Comparison of ENCODE assay signal across 12 mouse cellular contexts in the genomic region with DNA sequence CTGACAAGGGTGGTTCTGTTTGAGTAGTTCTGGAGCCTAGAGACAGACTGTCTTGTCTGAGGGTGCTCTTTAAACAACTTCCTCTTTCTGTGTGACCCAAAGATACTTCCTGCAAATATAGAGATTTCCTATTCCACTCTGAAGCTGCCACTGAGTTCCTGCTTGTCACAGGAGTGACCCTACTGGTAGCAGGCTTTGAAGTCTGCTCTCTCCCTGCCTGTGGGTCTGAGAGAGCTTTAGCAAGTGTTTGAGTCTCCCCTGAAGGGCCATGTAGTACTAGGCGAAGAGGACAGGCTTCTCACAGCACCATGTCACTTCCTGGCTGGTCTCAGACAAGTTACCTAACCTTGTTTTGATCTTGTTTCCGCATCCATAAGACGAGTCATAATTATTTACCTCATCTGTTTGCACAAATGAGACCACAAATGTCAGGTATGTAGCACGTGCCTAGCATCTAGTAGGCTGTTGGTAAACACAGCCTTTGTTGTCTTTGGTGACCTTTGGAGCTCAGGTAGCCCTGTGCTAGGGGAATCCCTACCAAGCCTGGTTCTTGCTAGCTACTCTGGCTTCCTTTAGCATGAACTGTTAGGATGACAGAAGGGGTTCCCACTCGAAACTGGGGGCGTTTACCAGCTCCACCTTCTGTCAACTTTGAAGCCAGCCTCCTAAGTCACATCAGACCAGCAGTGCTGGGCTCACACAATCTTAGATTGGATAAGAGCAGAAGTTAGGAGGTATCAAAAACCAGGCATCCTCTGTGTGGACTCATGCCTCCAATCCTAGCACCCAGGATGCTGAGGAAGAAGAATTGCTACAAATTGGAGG. TPM values are rescaled to one million over a fixed set of nuclear protein-coding genes. Genes with fewer than 3 reads are reported as not detected.
DNase-seq lines count a peak whose midpoint lies in the region; ATAC-seq and TF ChIP-seq lines count a peak whose summit lies in the region.
"Had no signal": no experiment of that assay in that cellular context is flagged by ENCODE, and none has a peak within 500 bp of the region (broad histone marks: within the 10 kb centered on the region; RNA-seq: fewer than 3 reads in every experiment).

No protein-coding gene starts in this region.

- no peak overlapping the region for H3K4me2 ChIP-seq in intestine, postnatal 0 days (replicated peaks; ENCODE audit: low read depth)
- H3K4me2 ChIP-seq in forebrain, postnatal 0 days (ENCODE audit: low read depth): no peak overlapping the region
- H3K4me2 ChIP-seq: embryonic facial prominence, embryonic 15.5 days had no signal

- H3K27ac ChIP-seq in liver, adult 2 months (replicated peaks; ENCODE audit: insufficient read depth, low read depth, low read length): peak overlapping the region; percentile 66
- peak overlapping the region; percentile 52 for H3K27ac ChIP-seq in MEL (ENCODE audit: control insufficient read depth, low read depth, low read length)
- H3K27ac ChIP-seq in intestine, postnatal 0 days (ENCODE audit: low read depth, low read length): peak overlapping the region; percentile 73; the same call in 1 of the 2 replicates
- H3K27ac ChIP-seq in forebrain, postnatal 0 days (ENCODE audit: low read depth, low read length): no peak overlapping the region
- H3K27ac ChIP-seq: embryonic facial prominence, embryonic 15.5 days; heart, adult 2 months had no signal

- TF ChIP-seq CTCF in liver, adult 2 months (IDR thresholded peaks at IDR 0.05; ENCODE audit: low read depth, low read length): no peak
- no peak for TF ChIP-seq CTCF in MEL (IDR thresholded peaks at IDR 0.05 in 2 of 3, conservative IDR thresholded peaks at IDR 0.05 in 1 of 3; ENCODE audit: control insufficient read depth in 1 of 3, insufficient read depth in 1 of 3, low read depth in 2 of 3, low read length in 3 of 3, poor library complexity in 1 of 3, severe bottlenecking in 1 of 3)
- no peak for TF ChIP-seq CTCF in intestine, postnatal 0 days (IDR thresholded peaks at IDR 0.05; ENCODE audit: low read depth)
- no peak for TF ChIP-seq CTCF in forebrain, postnatal 0 days (IDR thresholded peaks at IDR 0.05; ENCODE audit: low read depth)

- peak; percentile 61 for DNase-seq in liver, adult 2 months (ENCODE audit: extremely low read depth, low read depth, low spot score)
- no peak for DNase-seq in liver
- DNase-seq in MEL (ENCODE audit: low read depth, low spot score): peak; percentile 68
- DNase-seq in splenic B cell, adult 2 months (ENCODE audit: low read depth, low spot score): peak; percentile 71
- no peak for DNase-seq in forebrain, postnatal 0 days
- no peak for DNase-seq in thymus, postnatal 10 days (ENCODE audit: low spot score in 2 of 2)
- no peak for DNase-seq in gastrocnemius, postnatal 14 days
- DNase-seq: heart, adult 2 months had no signal

- peaks cover 9% of the 10 kb centered on the region; the same call in 1 of the 2 replicates for H3K4me1 ChIP-seq in liver, adult 2 months (ENCODE audit: control insufficient read depth, insufficient read depth, low read length)
- peaks cover 0 to 11% of the 10 kb centered on the region in 2 experiments; a peak in 2 of 4 replicates for H3K4me1 ChIP-seq in MEL (ENCODE audit: control insufficient read depth in 1 of 2, insufficient read depth in 2 of 2, low read length in 2 of 2)
- H3K4me1 ChIP-seq in intestine, postnatal 0 days (replicated peaks; ENCODE audit: control insufficient read depth, insufficient read depth, low read length): 0 out of 2 replicates have a peak, but pooled peaks cover 7% of the 10 kb centered on the region
- H3K4me1 ChIP-seq in forebrain, postnatal 0 days (ENCODE audit: insufficient read depth): no peaks in the 10 kb centered on the region

- H3K9ac ChIP-seq in liver, adult 2 months (ENCODE audit: low read depth, low read length): no peak overlapping the region
- H3K9ac ChIP-seq in MEL (ENCODE audit: control insufficient read depth, low read depth, low read length, poor library complexity, severe bottlenecking): no peak overlapping the region
- no peak overlapping the region for H3K9ac ChIP-seq in intestine, postnatal 0 days (ENCODE audit: low read depth, low read length)
- no peak overlapping the region for H3K9ac ChIP-seq in forebrain, postnatal 0 days
- H3K9ac ChIP-seq: embryonic facial prominence, embryonic 15.5 days had no signal

- intact Hi-C loops in gastrocnemius, postnatal 14 days (cut with DNase I; ENCODE audit: low total_unique reads): no loop called here

- no peak for TF ChIP-seq RAD21 in MEL (IDR thresholded peaks at IDR 0.05; ENCODE audit: low read depth, low read length)

- no peaks in the 10 kb centered on the region for H3K9me3 ChIP-seq in MEL (replicated peaks; ENCODE audit: insufficient read depth, low read length)
- no peaks in the 10 kb centered on the region for H3K9me3 ChIP-seq in intestine, postnatal 0 days (ENCODE audit: control insufficient read depth)
- H3K9me3 ChIP-seq in forebrain, postnatal 0 days (ENCODE audit: low read length): no peaks in the 10 kb centered on the region
- H3K9me3 ChIP-seq: embryonic facial prominence, embryonic 15.5 days; megakaryocyte, embryonic 14.5 days had no signal

- no peak for TF ChIP-seq EP300 in MEL (IDR thresholded peaks at IDR 0.05; ENCODE audit: low read depth in 1 of 2, low read length in 2 of 2)

- no peak for TF ChIP-seq POLR2A in liver, adult 2 months (IDR thresholded peaks at IDR 0.05; ENCODE audit: extremely low read depth, insufficient read depth, low read length)
- no peak for TF ChIP-seq POLR2A in MEL (IDR thresholded peaks at IDR 0.05; ENCODE audit: control insufficient read depth in 1 of 2, insufficient read depth in 1 of 2, low read depth in 1 of 2, low read length in 2 of 2, poor library complexity in 1 of 2)

- no peak overlapping the region for H3K4me3 ChIP-seq in liver, adult 2 months (ENCODE audit: insufficient read depth, low read depth, low read length)
- no peak overlapping the region for H3K4me3 ChIP-seq in MEL (ENCODE audit: control insufficient read depth in 1 of 2, insufficient read depth in 1 of 2, low read depth in 2 of 2, low read length in 2 of 2)
- no peak overlapping the region for H3K4me3 ChIP-seq in intestine, postnatal 0 days (ENCODE audit: low read depth, low read length)
- H3K4me3 ChIP-seq in forebrain, postnatal 0 days (ENCODE audit: low read depth, low read length): no peak overlapping the region
- H3K4me3 ChIP-seq: embryonic facial prominence, embryonic 15.5 days; heart, adult 2 months; megakaryocyte, embryonic 14.5 days had no signal

- H3K79me2 ChIP-seq in liver, adult 2 months (ENCODE audit: control insufficient read depth, insufficient read depth, low read length): no peaks in the 10 kb centered on the region
- no peaks in the 10 kb centered on the region for H3K79me2 ChIP-seq in MEL (ENCODE audit: control insufficient read depth, insufficient read depth, low read length, poor library complexity)

- no peak for ATAC-seq in intestine, postnatal 0 days
- ATAC-seq in forebrain, postnatal 0 days: no peak
- ATAC-seq: Patski had no signal

- H3K27me3 ChIP-seq in liver, adult 2 months (ENCODE audit: control insufficient read depth, insufficient read depth, low read length): no peaks in the 10 kb centered on the region
- H3K27me3 ChIP-seq in MEL (ENCODE audit: control insufficient read depth in 1 of 2, insufficient read depth in 2 of 2, low read length in 2 of 2): no peaks in the 10 kb centered on the region
- no peaks in the 10 kb centered on the region for H3K27me3 ChIP-seq in intestine, postnatal 0 days (replicated peaks; ENCODE audit: control insufficient read depth, insufficient read depth, low read length)
- no peaks in the 10 kb centered on the region for H3K27me3 ChIP-seq in splenic B cell, adult 2 months (ENCODE audit: control insufficient read depth, insufficient read depth, low read length, poor library complexity, severe bottlenecking)
- no peaks in the 10 kb centered on the region for H3K27me3 ChIP-seq in forebrain, postnatal 0 days (ENCODE audit: insufficient read depth, low read length)
- H3K27me3 ChIP-seq: megakaryocyte, embryonic 14.5 days; Patski had no signal

- WGBS in liver, adult 2 months: 46% methylated on average over 6 of the region's 6 CpGs
- 47% methylated on average over 6 of the region's 6 CpGs for WGBS in intestine, postnatal 0 days
- WGBS in forebrain, postnatal 0 days: 84% methylated on average over 6 of the region's 6 CpGs

- peaks cover 3% of the 10 kb centered on the region; the same call in 1 of the 2 replicates for H3K36me3 ChIP-seq in liver, adult 2 months (ENCODE audit: control insufficient read depth, insufficient read depth, low read length)
- H3K36me3 ChIP-seq in MEL (ENCODE audit: control insufficient read depth in 1 of 2, insufficient read depth in 2 of 2, low read length in 2 of 2): peaks cover 2 to 13% of the 10 kb centered on the region in 2 experiments
- peaks cover 14% of the 10 kb centered on the region; the same call in 1 of the 2 replicates for H3K36me3 ChIP-seq in intestine, postnatal 0 days (ENCODE audit: control insufficient read depth, insufficient read depth)
- H3K36me3 ChIP-seq in splenic B cell, adult 2 months (ENCODE audit: control insufficient read depth, insufficient read depth, low read length, poor library complexity, severe bottlenecking): no peaks in the 10 kb centered on the region
- H3K36me3 ChIP-seq in forebrain, postnatal 0 days (ENCODE audit: insufficient read depth): peaks cover 49% of the 10 kb centered on the region

RNA-seq across cellular contexts. Expression of gene Prss8, which starts 7.2 kb away (rescaled TPM):
- 2.9 and 5.9 TPM in 2 replicates for total RNA-seq in liver, adult 2 months (2014; rRNA removed)
- 3.8 and 8.6 TPM in 2 replicates for polyA plus RNA-seq in liver, adult 2 months (2012; rRNA removed)
- total RNA-seq in MEL (2012; rRNA removed): 0.12 TPM in 1 of 2 replicates, not detected in the other
- polyA plus RNA-seq in MEL (2012; ENCODE audit: insufficient read depth in 1 of 2, insufficient read length in 2 of 2, low read depth in 1 of 2, low replicate concordance in 2 of 2, missing spikeins in 1 of 2): under 1 TPM in 1 of 2 experiments, not detected in 1; 0.21 TPM
- polyA plus RNA-seq in intestine, postnatal 0 days (2015; fragmentation: Nextera tagmentation; extraction: Ambion mirVana): 63.0 and 64.4 TPM in 2 replicates
- total RNA-seq in forebrain, postnatal 0 days (2014; rRNA removed): 0.38 and 1.1 TPM in 2 replicates
- 0.92 and 1.5 TPM in 2 replicates for polyA plus RNA-seq in forebrain, postnatal 0 days (2015; fragmentation: Nextera tagmentation; extraction: Ambion mirVana)
- total RNA-seq in gastrocnemius, postnatal 14 days (2021): not detected
- total RNA-seq: heart, adult 2 months had no signal

RNA-seq across cellular contexts. Expression of gene Kat8, which starts 10.3 kb away (rescaled TPM):
- total RNA-seq in liver, adult 2 months (2014; rRNA removed): 15.8 and 18.3 TPM in 2 replicates
- 11.5 and 12.6 TPM in 2 replicates for polyA plus RNA-seq in liver, adult 2 months (2012; rRNA removed)
- 40.3 and 45.8 TPM in 2 replicates for total RNA-seq in MEL (2012; rRNA removed)
- polyA plus RNA-seq in MEL (2012; ENCODE audit: insufficient read depth in 1 of 2, insufficient read length in 2 of 2, low read depth in 1 of 2, low replicate concordance in 2 of 2, missing spikeins in 1 of 2): 10 to 100 TPM in 1 of 2 experiments, not detected in 1; 39.5 TPM
- polyA plus RNA-seq in intestine, postnatal 0 days (2015; fragmentation: Nextera tagmentation; extraction: Ambion mirVana): 17.4 and 18.0 TPM in 2 replicates
- 30.6 and 41.1 TPM in 2 replicates for total RNA-seq in forebrain, postnatal 0 days (2014; rRNA removed)
- polyA plus RNA-seq in forebrain, postnatal 0 days (2015; fragmentation: Nextera tagmentation; extraction: Ambion mirVana): 34.8 and 37.0 TPM in 2 replicates
- total RNA-seq in gastrocnemius, postnatal 14 days (2021): 10 to 100 TPM; 12.5 to 15.2 TPM

RNA-seq across cellular contexts. Expression of gene Bckdk, which starts 18.8 kb away (rescaled TPM):
- total RNA-seq in liver, adult 2 months (2014; rRNA removed): 8.2 and 12.0 TPM in 2 replicates
- polyA plus RNA-seq in liver, adult 2 months (2012; rRNA removed): 17.5 and 19.8 TPM in 2 replicates
- 32.6 and 35.0 TPM in 2 replicates for total RNA-seq in MEL (2012; rRNA removed)
- polyA plus RNA-seq in MEL (2012; ENCODE audit: insufficient read depth in 1 of 2, insufficient read length in 2 of 2, low read depth in 1 of 2, low replicate concordance in 2 of 2, missing spikeins in 1 of 2): 100 to 1,000 TPM in 1 of 2 experiments, not detected in 1; 126 TPM
- polyA plus RNA-seq in intestine, postnatal 0 days (2015; fragmentation: Nextera tagmentation; extraction: Ambion mirVana): 94.0 and 94.2 TPM in 2 replicates
- 43.0 and 56.2 TPM in 2 replicates for total RNA-seq in forebrain, postnatal 0 days (2014; rRNA removed)
- 66.8 and 69.3 TPM in 2 replicates for polyA plus RNA-seq in forebrain, postnatal 0 days (2015; fragmentation: Nextera tagmentation; extraction: Ambion mirVana)
- total RNA-seq in gastrocnemius, postnatal 14 days (2021): 100 to 1,000 TPM; 103 to 113 TPM

RNA-seq across cellular contexts. Expression of gene Prss36, which starts 23.9 kb away (rescaled TPM):
- total RNA-seq in liver, adult 2 months (2014; rRNA removed): 8.1 and 8.7 TPM in 2 replicates
- 17.2 and 18.2 TPM in 2 replicates for polyA plus RNA-seq in liver, adult 2 months (2012; rRNA removed)
- total RNA-seq in MEL (2012; rRNA removed): 1.7 and 1.9 TPM in 2 replicates
- polyA plus RNA-seq in MEL (2012; ENCODE audit: insufficient read depth in 1 of 2, insufficient read length in 2 of 2, low read depth in 1 of 2, low replicate concordance in 2 of 2, missing spikeins in 1 of 2): 1 to 10 TPM in 1 of 2 experiments, not detected in 1; 5.1 TPM
- 6.3 and 6.6 TPM in 2 replicates for polyA plus RNA-seq in intestine, postnatal 0 days (2015; fragmentation: Nextera tagmentation; extraction: Ambion mirVana)
- 6.4 and 18.4 TPM in 2 replicates for total RNA-seq in forebrain, postnatal 0 days (2014; rRNA removed)
- 15.6 and 18.3 TPM in 2 replicates for polyA plus RNA-seq in forebrain, postnatal 0 days (2015; fragmentation: Nextera tagmentation; extraction: Ambion mirVana)
- total RNA-seq in gastrocnemius, postnatal 14 days (2021): 1 to 10 TPM; 6.5 to 8.2 TPM

RNA-seq across cellular contexts. Expression of gene Vkorc1, which starts 27.2 kb away (rescaled TPM):
- total RNA-seq in liver, adult 2 months (2014; rRNA removed): 261 and 316 TPM in 2 replicates
- 833 and 889 TPM in 2 replicates for polyA plus RNA-seq in liver, adult 2 months (2012; rRNA removed)
- total RNA-seq in MEL (2012; rRNA removed): 28.7 and 36.2 TPM in 2 replicates
- 10 to 100 TPM in 1 of 2 experiments, not detected in 1; 66.4 TPM for polyA plus RNA-seq in MEL (2012; ENCODE audit: insufficient read depth in 1 of 2, insufficient read length in 2 of 2, low read depth in 1 of 2, low replicate concordance in 2 of 2, missing spikeins in 1 of 2)
- polyA plus RNA-seq in intestine, postnatal 0 days (2015; fragmentation: Nextera tagmentation; extraction: Ambion mirVana): 194 and 219 TPM in 2 replicates
- total RNA-seq in forebrain, postnatal 0 days (2014; rRNA removed): 17.2 and 28.0 TPM in 2 replicates
- 69.4 and 73.0 TPM in 2 replicates for polyA plus RNA-seq in forebrain, postnatal 0 days (2015; fragmentation: Nextera tagmentation; extraction: Ambion mirVana)
- 10 to 100 TPM; 23.4 to 30.0 TPM for total RNA-seq in gastrocnemius, postnatal 14 days (2021)

Comparison
In these comparisons a context has a peak if more than half of its experiments do, and no peak if none do; other contexts are left out.
1. DNase-seq: peak in liver, adult 2 months (single experiment), MEL (single experiment) and splenic B cell, adult 2 months (single experiment); none in liver (single experiment), forebrain, postnatal 0 days (single experiment), thymus, postnatal 10 days (0 of 2) and gastrocnemius, postnatal 14 days (single experiment).